Mouse (Mus musculus): Measurements from ENCODE around the gene Ifit3b. TPM values are rescaled to one million over a fixed set of nuclear protein-coding genes. Genes with fewer than 3 reads are reported as not detected.
"Not testable (repeated sequence)": the region's sequence is repeated elsewhere in the genome, so short reads cannot be mapped to it uniquely, and the experiment has no call there.

Ifit3b gene
- 0.19 and 0.46 TPM in 2 replicates for polyA plus RNA-seq (2016; fragmentation: Nextera tagmentation; extraction: Ambion mirVana)

- not testable (repeated sequence) for H3K9ac ChIP-seq; H3K4me1 ChIP-seq (replicated peaks); H3K27ac ChIP-seq (ENCODE audit: poor library complexity, severe bottlenecking); H3K36me3 ChIP-seq; H3K27me3 ChIP-seq (replicated peaks); H3K4me2 ChIP-seq; H3K9me3 ChIP-seq (replicated peaks); H3K4me3 ChIP-seq
- ATAC-seq (ENCODE audit: insufficient number of reproducible peaks, low FRiP score), result peak; percentile 59
- WGBS, result 29% methylated on average over 4 of the region's 4 CpGs
These were observed at the start of gene Ifit3b for GRCm38 (mm10) chr19:34607237-34608051. Ifit3b (plus strand) TSS chr19:34607970.

- peaks cover 5% of the 10 kb centered on the region; the same call in 1 of the 2 replicates for H3K4me1 ChIP-seq (replicated peaks)
- H3K36me3 ChIP-seq, result no peaks in the 10 kb centered on the region
- H3K4me3 ChIP-seq, result no peak overlapping the region
- no peaks in the 10 kb centered on the region for H3K27me3 ChIP-seq (replicated peaks)
- ATAC-seq (ENCODE audit: insufficient number of reproducible peaks, low FRiP score), result no peak
- no peak overlapping the region for H3K9ac ChIP-seq
- no peak overlapping the region for H3K4me2 ChIP-seq
- H3K27ac ChIP-seq (ENCODE audit: poor library complexity, severe bottlenecking), result no peak overlapping the region
- no peaks in the 10 kb centered on the region for H3K9me3 ChIP-seq (replicated peaks)
These were observed 45.2 kb upstream of the Ifit3b start for GRCm38 (mm10) chr19:34562556-34562955.

- Histone ChIP-seq H3K4me1 (replicated peaks) (peaks cover 10% of the 10 kb centered on the region), H3K27me3 (replicated peaks) (no peaks in the 10 kb centered on the region), H3K9ac (no peak overlapping the region), H3K9me3 (replicated peaks) (no peaks in the 10 kb centered on the region), H3K36me3 (no peaks in the 10 kb centered on the region), H3K27ac (ENCODE audit: poor library complexity, severe bottlenecking) (no peak overlapping the region), H3K4me3 (no peak overlapping the region), H3K4me2 (no peak overlapping the region)
- ATAC-seq (ENCODE audit: insufficient number of reproducible peaks, low FRiP score), result no peak
- 85% methylated on average over 1 of the region's 1 CpGs for WGBS
These were observed 41.5 kb upstream of the Ifit3b start for GRCm38 (mm10) chr19:34566178-34566784.

DNA sequence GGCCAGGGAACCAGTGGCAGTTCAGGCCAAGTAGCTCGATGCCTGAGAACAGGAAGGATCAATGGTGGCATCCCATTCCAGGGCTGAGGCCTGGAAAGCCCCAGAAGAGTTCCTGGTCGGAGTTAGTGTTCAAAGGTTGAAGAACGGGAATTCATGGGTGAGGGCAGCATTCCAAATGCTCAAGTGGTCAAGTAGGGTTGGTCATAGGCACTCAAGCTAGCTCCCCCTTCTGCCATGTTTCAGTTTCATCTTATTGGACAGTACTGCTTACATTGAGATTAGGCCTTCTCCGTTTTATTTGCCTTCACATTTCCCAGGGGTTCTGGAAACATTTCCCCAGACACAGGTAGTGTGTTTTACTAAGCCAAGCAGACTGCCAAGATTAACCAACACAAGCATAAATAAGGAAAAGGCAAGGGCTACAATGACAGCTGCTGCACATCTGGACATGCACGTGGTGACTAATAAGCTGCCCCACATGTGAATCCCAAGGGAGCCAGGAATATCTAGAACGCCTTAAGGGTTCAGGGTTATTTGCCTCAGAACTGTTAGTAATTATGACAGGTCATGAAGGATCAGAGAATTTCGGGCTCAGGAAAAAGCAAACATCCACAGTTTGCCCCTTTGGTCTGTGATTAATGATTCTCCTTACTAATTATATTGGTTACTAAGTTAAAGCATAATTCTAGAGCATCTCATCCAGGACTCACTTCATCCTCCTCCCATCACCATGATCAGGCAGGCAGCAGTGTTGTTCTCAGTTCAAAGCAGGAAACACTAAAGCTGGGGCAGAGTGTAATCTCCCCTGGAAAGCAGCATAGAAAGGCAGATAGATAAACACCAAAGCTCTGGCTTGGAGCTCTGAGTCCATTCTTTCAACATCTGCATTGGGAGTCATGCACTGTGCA is 38.5 kb upstream of the Ifit3b start:
- H3K4me2 ChIP-seq, result no peak overlapping the region
- H3K4me3 ChIP-seq, result no peak overlapping the region
- H3K9me3 ChIP-seq (replicated peaks), result no peaks in the 10 kb centered on the region
- no peak for ATAC-seq (ENCODE audit: insufficient number of reproducible peaks, low FRiP score)
- peaks cover 10% of the 10 kb centered on the region for H3K4me1 ChIP-seq (replicated peaks)
- no peak overlapping the region for H3K9ac ChIP-seq
- H3K36me3 ChIP-seq, result peaks cover 9% of the 10 kb centered on the region; the same call in 1 of the 2 replicates
- no peak overlapping the region for H3K27ac ChIP-seq (ENCODE audit: poor library complexity, severe bottlenecking)
- 68% methylated on average over 7 of the region's 7 CpGs for WGBS
- no peaks in the 10 kb centered on the region for H3K27me3 ChIP-seq (replicated peaks)

DNA sequence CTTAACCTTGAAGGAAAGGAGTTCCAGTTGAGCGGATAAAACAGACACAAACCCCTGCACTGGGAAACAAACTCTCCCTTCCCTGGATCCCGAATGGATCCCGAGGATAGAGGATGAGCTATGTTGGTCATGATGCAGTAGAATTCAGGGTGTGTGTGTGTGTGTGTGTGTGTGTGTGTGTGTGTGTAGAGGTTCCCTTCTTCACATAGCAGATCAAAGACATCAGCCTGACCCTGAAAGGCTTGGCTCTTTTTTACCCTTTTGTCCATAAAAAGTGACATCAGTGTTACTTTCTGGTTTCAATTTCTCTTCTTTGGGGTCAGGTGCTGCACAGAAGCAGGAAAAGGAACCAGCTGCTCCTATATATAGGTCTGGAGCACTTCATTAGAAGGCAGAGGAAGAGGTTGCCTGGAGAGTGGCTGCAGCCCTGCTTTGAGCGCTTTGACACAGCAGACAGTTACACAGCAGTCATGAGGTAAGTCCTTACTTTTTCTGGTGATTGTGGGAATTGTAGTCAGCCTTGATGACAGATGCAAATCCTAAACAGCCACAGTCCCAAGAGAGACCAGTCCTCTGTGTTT is 37.8 kb upstream of the Ifit3b start:
- peaks cover 9% of the 10 kb centered on the region; the same call in 1 of the 2 replicates for H3K36me3 ChIP-seq
- WGBS, result 61% methylated on average over 4 of the region's 4 CpGs
- ATAC-seq (ENCODE audit: insufficient number of reproducible peaks, low FRiP score), result no peak
- no peak overlapping the region for H3K9ac ChIP-seq
- H3K9me3 ChIP-seq (replicated peaks), result no peaks in the 10 kb centered on the region
- H3K4me3 ChIP-seq, result no peak overlapping the region
- no peak overlapping the region for H3K27ac ChIP-seq (ENCODE audit: poor library complexity, severe bottlenecking)
- H3K27me3 ChIP-seq (replicated peaks), result no peaks in the 10 kb centered on the region
- H3K4me2 ChIP-seq, result no peak overlapping the region
- H3K4me1 ChIP-seq (replicated peaks), result peaks cover 10% of the 10 kb centered on the region

DNA sequence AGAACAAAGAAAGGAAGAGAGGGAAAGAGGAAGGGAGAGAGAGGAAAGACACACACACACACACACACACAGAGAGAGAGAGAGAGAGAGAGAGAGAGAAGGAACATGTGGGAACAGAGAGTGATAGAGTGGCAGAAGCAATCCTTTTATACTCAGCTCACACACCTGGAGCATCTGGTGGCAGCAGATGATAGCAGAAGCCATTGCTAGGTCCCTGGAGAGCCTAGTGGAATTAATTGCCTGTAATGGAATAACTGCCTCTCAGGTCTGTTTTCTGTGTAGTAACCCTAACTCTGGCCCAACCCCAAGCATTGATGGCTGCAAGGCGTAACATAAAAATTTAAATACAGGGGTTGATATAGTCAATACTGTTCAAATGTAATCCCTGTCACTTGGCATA is 36.7 kb upstream of the Ifit3b start:
- 93% methylated on average over 1 of the region's 1 CpGs for WGBS

DNA sequence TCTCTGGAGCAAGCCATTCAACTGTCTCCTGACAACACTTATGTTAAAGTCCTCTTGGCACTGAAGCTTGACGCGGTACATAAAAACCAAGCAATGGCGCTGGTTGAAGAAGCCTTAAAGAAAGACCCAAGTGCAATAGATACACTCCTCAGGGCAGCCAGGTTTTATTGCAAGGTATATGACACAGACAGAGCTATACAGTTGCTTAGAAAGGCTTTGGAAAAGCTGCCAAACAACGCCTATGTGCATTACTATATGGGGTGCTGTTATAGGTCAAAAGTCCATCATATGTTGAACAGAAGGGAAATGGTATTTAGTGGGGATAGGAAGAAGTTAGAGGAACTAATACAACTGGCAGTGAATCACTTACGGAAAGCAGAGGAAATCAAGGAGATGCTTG is 34.1 kb upstream of the Ifit3b start:
- Histone ChIP-seq H3K4me1 (replicated peaks) (peaks cover 10% of the 10 kb centered on the region), H3K36me3 (peaks cover 9% of the 10 kb centered on the region; the same call in 1 of the 2 replicates), H3K4me2 (no peak overlapping the region), H3K27ac (ENCODE audit: poor library complexity, severe bottlenecking) (no peak overlapping the region), H3K9me3 (replicated peaks) (no peaks in the 10 kb centered on the region), H3K9ac (no peak overlapping the region), H3K4me3 (no peak overlapping the region), H3K27me3 (replicated peaks) (no peaks in the 10 kb centered on the region)
- no peak for ATAC-seq (ENCODE audit: insufficient number of reproducible peaks, low FRiP score)
- 89% methylated on average over 5 of the region's 5 CpGs for WGBS

More for the DNA sequence above, 36.7 kb upstream of the Ifit3b start:
- ATAC-seq (ENCODE audit: insufficient number of reproducible peaks, low FRiP score), result no peak
- Histone ChIP-seq H3K4me1 (replicated peaks) (peaks cover 10% of the 10 kb centered on the region), H3K9ac (no peak overlapping the region), H3K4me3 (no peak overlapping the region), H3K27ac (ENCODE audit: poor library complexity, severe bottlenecking) (no peak overlapping the region), H3K27me3 (replicated peaks) (no peaks in the 10 kb centered on the region), H3K4me2 (no peak overlapping the region), H3K36me3 (peaks cover 9% of the 10 kb centered on the region; the same call in 1 of the 2 replicates), H3K9me3 (replicated peaks) (no peaks in the 10 kb centered on the region)

- ATAC-seq (ENCODE audit: insufficient number of reproducible peaks, low FRiP score), result no peak
- 71% methylated on average over 1 of the region's 1 CpGs for WGBS
- H3K27ac ChIP-seq (ENCODE audit: poor library complexity, severe bottlenecking), result no peak overlapping the region
These were observed 30.6 kb upstream of the Ifit3b start for GRCm38 (mm10) chr19:34577121-34577520.

GRCm38 (mm10) chr19:34582696-34583095 is 25.1 kb upstream of the Ifit3b start:
- not testable (repeated sequence) for H3K4me1 ChIP-seq (replicated peaks); H3K36me3 ChIP-seq; H3K9me3 ChIP-seq (replicated peaks); H3K4me3 ChIP-seq; ATAC-seq (ENCODE audit: insufficient number of reproducible peaks, low FRiP score); H3K27ac ChIP-seq (ENCODE audit: poor library complexity, severe bottlenecking); H3K27me3 ChIP-seq (replicated peaks); H3K9ac ChIP-seq; H3K4me2 ChIP-seq
- 84% methylated on average over 2 of the region's 2 CpGs for WGBS

More at GRCm38 (mm10) chr19:34577121-34577520, 30.6 kb upstream of the Ifit3b start:
- H3K4me2 ChIP-seq, result no peak overlapping the region
- H3K4me1 ChIP-seq (replicated peaks), result no peaks in the 10 kb centered on the region
- H3K27me3 ChIP-seq (replicated peaks), result no peaks in the 10 kb centered on the region
- H3K36me3 ChIP-seq, result peaks cover 9% of the 10 kb centered on the region; the same call in 1 of the 2 replicates
- H3K9me3 ChIP-seq (replicated peaks), result no peaks in the 10 kb centered on the region
- H3K4me3 ChIP-seq, result no peak overlapping the region
- no peak overlapping the region for H3K9ac ChIP-seq

DNA sequence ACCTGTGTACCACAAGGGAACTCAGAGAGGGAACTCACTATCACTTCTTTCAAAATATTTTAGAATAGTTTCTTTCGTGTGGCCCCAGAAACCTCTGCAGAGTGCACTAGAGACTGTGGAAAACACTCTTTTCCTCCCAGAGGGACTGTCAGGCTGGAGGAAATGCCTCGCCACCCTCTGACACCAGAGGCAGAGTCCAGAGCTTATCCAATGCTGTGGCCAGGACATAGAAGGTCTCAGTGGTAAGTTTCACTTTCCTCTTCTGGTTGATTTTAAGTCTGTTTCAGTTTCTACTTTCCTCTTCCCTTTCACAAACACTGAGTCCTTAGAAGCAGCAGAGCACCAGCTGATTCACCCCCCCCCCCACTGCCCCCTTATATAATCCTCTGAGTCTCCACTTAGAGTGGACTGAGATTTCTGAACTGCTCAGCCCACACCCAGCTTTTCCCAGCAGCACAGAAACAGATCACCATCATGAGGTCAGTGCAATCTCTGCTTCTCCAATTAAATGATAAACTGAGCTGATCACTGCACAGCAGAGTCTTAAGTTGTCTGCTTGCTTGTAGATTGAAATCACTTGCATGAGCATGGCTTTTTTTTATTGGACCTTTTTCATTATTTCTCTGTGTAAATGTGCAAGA is 24.5 kb upstream of the Ifit3b start, which contains the start of gene Ifit3:
Gene Ifit3 (plus strand): TSS at position 406 of the 641 bp plus-strand sequence.
- not testable (repeated sequence) for H3K4me3 ChIP-seq; H3K27ac ChIP-seq (ENCODE audit: poor library complexity, severe bottlenecking); H3K4me1 ChIP-seq (replicated peaks); H3K4me2 ChIP-seq; H3K9ac ChIP-seq; H3K36me3 ChIP-seq; H3K9me3 ChIP-seq (replicated peaks); ATAC-seq (ENCODE audit: insufficient number of reproducible peaks, low FRiP score); H3K27me3 ChIP-seq (replicated peaks)
- WGBS, result 30% methylated on average over 2 of the region's 2 CpGs
